Mouse (Mus musculus) heart, postnatal 4 days (tissue): ENCODE measurements around the gene Luzp1. TPM values are rescaled to one million over a fixed set of nuclear protein-coding genes. Genes with fewer than 3 reads are reported as not detected.

Experiments
- DNase-seq: peaks from one replicate; pipeline ENCODE4 v3.0.0; 2021
- total RNA-seq, 2 experiments: library from RNA; stranded (reverse); gene quantifications; 2 replicates each; pipeline ENCODE4 v1.2.3; 2021

The Luzp1 gene
- total RNA-seq, 2 experiments from 2014 or later: 58.4 to 62.3 TPM

DNA sequence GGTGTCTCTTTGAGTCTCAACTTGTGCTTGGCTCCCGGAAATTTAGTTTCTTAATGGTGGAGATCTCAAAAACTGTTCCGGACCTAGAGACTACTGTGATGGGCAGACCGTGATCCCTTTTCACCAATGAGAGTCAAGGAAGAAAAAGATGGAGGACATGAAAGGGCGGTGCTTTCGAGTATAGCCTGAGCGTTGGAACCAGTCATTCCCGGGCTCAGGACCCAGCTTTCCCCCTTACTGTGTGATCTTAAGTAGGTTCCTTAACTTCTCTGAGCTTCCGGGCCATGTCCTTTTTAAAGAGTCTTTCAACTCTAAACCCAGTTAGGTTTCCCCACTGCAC, 6.8 kb upstream of the Luzp1 start:
- DNase-seq: peak; percentile 39

DNA sequence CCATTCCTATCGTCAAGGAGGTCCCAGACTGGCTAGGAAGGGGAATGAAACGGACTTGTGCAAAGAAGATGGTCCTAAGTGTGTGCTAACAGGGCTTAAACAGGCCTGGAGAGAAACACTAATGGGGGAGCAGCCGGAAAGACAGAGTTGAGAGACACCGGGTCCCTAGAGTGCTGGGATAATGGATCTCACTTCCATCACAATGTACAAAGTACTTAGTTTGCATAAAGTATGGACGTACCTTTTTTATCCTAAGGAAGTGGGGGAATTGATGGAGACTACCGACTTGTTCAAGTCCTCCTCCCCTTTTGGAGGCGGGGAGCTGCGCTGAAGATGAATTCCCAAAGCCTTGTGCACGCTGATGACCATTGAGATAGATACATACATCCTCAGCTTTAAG, 6.1 kb upstream of the Luzp1 start:
- DNase-seq: no peak

DNA sequence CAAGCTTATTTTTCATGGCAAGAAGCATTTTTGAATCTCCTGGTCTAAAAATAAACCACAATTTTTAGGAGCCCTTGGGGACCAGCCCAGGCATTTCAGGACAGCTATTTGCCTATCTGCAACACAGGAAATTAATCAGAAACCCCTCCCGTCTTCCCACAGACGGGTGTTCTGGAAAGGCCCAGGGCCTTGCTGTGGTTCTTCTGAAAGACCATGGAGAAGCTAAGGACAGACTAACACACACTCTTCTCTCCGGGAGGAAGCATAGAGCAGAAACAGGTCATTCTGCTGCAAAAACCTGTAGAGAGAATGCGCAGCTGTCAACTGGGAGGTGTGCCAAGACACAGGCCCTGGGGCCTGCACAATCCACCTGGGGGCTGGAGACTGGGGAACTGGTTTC, 3.3 kb upstream of the Luzp1 start:
- DNase-seq: peak; percentile 49

DNA sequence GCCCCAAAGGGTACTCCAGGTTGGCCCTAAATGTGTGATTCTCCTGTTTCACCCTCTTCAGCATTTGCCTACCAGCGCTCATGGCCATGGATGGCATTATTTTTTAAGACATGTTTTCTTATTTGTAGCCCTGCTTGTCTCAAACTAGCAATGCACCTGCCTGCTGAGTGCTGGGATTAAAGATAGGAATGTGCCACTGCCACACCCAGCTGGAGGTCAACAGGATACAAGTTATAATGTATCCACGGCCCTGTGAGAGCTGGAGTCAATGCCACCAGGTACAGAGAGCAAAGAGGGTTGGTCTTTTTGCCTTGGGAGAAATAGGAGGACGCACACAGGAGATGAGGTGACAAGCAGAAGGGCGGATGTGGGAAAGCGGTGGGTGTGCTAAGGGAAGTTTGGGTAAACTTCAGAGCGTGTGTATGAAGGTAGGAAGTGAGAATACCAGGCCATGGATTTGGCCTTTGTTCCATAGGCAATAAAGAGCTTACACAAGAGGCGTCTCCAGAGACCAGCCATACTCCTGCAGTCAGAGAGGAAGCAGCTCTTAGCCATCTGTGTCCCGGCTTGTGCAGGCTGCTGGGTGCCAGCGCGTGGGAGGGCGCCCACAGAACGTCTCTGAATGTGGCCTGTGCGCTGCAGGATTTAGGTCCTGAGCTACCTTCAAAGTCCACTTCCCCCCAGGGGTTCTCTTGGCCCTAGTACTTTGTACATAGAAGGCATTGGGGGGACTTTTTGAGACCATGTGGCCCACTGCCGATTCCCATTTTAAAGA, 821 bp upstream of the Luzp1 start:
- DNase-seq: peak; percentile 41

DNA sequence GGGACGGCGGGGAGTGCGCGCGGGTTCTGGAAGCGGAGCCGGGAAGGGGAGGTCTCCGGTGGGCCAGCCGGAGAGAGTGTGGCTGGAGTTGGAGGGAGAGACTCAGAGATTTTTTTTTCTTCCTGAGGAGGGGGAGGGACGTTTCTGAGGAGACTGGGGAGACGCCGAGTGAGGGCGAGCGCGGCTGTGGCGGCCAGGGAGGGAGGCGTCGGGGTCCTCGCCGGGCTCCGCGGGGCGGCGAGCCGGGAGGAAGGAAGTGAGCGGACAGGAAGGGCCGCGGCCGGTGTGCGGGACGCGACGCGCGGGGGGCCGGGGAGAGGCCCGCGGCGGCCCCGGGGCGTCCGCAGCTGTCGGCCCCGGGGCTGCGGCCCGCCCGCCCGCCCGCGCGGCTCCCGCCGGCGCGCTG, 383 bp downstream of the Luzp1 start:
- no peak for DNase-seq

DNA sequence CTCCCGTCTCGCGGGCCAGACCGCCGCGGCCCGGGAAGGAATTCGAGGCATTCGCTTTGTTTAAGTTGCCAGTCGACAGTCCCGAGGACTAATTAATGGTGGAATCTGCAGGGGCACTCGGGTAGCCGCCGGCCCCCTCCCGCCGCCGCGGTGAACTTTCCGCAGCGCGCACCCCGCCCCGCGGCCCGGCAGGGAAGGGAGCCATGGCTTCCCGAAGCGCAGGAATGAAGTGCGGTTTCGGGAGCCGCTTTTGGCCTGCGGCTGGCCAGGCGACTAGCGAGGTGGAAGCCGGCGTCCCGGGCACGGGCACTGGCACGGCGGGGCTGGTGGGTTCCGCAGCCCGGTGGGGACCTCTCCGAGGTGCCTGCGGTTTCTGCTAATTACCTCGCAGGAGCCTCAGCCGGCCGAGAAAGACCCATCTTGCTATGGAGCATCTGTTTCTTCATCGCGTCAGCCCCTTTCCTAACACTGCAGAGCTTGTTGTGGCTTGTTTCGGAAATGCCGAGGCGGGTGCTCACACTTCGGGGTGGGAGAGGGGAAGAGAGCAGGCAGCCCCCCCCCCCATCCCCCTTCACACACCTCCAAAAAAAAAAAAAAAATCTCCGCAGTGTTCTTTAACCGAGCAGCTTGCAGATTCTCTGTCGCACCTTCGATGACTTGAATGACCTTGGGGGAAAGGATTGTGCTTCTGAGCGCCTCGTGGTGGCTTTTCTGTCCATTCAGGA, 948 bp downstream of the Luzp1 start:
- peak; percentile 68 for DNase-seq

DNA sequence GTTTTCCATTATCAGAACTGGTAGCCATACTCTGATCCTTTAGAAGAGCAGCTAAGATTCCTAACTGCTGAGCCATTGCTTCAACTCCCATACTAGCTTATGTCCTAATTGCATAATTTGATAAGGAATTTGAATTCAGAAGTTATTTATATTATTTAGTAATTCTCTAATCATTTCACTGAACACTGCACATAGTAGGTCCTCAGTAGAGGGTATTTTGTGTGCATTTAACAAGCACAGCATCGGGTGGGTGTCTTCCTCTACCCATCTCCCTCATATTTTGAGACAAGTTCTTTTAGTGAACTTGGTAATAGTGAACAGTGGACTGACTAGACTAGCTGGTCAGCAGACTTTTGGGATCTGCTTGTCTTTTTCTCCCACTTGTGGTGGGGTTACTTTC, 7.1 kb downstream of the Luzp1 start:
- DNase-seq: no peak

DNA sequence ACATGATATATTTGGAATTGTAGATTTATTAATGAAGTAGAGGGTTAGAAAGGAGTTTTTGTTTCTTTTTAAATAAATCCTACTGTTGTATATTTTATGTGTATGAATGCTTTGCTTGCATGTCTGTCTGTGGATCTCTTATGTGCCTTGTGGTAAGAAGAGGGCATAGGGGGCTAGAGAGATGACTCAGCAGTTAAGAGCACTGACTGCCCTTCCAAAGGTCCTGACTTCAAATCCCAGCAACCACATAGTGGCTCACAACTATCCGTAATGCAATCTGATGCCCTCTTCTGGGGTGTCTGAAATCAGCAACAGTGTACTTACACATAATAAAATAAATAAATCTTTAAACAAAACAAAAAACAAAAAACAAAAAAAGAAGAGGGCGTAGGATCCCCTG, 17.0 kb downstream of the Luzp1 start:
- DNase-seq: no peak

DNA sequence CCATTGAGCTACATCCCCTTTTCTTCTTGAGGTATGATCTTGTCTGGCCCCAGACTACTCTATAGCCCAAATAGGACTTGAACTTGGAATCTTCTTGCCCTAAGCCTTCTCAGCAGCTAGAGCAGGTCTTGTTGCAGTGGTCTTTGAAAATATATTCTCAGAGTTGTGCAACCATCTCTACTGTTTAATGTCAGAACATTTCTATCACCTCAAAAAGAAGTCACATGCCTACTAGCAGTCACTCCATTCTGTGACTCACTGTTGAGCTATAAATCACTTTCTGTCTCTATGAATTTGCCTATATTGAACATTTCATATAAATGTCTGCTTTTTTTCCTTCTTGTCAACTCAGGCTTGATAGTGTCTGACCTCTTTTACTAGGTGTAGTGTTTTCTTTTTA, 26.4 kb downstream of the Luzp1 start:
- no peak for DNase-seq

DNA sequence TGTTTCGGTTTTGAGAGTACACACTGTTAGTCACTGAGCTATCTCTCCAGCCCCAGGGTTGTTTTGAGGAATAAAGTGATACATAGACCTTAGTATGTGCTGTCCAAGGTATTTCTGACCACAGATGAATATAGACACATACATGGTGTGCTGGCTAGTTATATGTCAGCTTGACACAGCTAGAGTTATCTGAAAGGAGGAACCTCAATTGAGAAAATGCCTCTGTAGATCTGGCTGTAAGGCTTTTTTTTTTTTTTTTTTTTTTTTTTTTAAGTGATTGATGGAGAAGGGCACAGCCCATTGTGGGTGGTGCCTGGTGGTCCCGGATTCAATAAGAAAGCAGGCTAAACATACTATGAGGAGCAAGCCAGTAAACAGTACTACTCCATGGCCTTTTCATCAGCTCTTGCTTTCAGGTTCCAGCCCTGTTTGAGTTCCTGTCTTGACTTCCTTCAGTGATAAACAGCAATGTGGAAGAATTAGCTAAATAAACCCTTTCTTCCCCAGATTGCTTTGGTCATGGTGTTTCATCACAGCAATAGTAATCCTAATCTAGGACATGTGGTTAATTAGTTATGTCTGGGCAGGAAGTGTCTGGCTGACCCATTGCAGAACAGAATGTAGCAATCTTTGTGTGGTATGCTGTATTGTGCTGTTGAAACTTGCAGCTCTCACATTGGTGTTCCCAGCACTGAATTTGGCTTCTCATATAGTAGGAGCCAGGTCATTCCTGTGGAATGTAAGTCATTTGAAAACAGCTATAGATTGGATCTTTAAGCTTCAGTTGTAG, 36.1 kb downstream of the Luzp1 start:
- no peak for DNase-seq

DNA sequence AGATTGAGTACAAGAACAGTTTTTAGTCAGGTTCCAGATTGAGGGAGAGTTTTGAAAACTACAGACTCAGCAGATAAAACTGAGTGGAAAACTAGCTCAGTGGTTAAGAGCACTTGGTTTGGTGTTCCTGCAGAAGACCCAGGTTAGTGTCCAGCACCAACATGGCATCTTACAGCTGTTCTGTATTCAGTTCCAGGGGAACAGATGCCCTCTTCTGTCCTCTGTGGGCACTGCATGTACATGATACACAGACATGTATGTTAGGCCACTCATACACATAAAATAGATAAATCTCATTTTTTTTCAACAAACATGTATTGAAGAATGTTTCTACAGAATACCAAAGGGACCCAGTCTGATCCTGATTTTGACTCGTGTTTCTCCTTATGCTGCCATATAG, 40.3 kb downstream of the Luzp1 start:
- peak; percentile 29 for DNase-seq

DNA sequence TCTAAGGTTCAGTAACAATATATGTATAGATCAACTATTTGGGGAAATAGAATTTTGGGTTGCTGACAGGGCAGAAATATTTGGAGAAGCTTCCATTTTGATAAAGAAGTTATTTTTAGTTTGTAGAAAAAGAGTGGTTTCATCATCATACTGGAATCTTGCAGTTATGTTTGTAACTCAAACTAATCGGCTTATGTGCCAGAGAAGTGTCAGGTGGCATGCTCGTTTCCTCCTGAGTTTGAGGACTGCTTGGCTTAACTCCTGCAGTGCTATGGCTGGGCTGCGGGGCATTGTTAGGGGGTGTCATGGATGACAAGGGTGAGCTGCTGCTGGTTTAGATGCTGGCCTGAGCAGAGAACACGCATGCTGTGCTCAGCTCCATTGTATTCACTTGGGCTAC, 42.1 kb downstream of the Luzp1 start:
- peak; percentile 27 for DNase-seq

DNA sequence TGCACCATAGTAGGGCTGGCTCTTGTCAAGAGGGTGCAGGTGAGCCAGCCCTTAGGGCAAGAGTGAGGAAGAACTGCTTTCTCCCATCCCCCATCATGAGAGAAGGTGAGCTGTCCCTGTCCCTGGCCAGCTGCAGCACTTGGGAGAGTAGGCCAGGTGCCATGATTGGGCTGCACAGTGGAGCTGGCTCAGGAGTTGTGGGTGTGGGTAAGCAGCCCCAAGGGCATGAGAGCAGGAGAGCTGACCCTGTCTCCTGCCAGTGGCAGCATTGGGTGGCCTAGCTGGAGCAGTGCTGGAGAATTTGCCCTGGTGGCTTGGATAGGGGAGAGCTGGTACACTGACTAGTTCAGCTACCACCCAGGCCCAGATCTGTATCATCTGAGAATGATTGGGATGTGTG, 43.3 kb downstream of the Luzp1 start:
- DNase-seq: peak; percentile 35

DNA sequence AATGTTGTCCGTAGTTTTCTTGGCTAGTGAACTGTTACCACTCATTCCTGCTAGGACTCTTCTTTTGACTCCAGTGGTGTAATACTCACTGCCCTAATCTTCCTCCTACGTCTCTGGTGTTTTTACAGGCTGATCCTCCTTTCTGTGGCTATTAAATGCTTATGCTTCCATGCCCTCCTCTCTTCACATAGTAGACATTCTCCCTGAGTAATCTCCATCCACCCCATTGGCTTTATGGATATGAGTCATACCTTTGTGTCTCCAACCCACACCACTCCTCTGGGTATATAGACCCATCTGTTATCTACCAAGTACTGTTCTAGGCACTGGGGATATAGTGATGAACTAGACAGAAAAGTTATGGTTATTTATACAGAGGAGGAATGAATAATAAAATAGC, 48.6 kb downstream of the Luzp1 start:
- DNase-seq: no peak

DNA sequence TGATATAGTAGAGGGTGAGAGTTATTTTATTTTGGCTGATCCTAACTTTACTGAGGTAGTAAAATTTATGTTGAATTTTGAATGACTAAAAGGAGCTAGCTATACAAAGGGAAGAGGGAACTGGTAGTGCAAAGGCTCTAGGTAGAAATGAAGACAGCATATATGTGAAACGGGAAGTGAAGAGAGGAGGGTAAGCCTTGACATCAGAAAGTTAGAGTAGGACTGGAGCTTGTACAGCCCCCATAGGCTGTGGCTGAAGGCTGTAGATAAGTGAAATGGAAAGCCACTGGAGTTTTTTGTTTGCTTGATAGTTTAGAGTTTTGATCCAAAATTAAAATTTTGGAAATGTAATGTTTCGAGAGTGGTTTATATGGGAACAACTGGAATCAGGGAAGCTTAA, 49.0 kb downstream of the Luzp1 start:
- no peak for DNase-seq

DNA sequence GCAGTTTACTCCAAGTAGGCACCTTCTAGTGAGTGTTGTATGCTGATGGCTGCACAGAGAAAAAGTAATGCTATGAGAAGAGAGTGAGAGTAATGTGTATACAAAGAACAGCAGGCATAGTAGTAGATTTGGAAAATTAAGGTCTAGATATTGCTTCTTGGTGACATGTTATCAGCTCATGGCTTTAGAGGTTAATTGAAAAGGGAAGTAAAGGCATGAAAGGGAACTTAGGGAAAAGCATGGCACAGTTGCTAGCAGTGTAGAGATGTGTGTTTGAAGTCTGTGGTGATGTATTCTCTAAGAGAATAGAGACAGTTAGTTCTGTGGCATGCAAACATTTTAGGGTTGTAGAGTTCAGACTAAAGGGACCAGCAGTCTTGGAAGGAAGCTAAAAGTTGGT, 50.3 kb downstream of the Luzp1 start:
- DNase-seq: no peak

DNA sequence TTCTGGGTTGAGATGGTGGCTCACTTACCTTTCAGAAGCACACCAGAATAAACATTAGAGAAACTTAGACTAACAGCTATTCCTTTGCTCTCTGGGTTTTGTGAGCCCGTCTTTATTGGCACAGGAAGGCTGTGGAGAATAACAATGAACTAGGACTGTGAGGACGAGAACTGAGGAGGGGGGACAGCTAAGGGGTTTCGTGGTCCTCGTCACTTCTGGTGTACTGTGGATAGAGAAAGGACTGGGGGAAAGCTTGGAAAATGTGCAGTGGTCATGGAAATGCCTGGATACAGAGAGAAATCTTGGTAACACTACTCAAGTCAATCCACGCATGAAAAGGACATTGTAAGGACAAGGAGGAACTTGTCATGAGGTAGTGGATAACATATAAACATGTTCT, 52.3 kb downstream of the Luzp1 start:
- no peak for DNase-seq

DNA sequence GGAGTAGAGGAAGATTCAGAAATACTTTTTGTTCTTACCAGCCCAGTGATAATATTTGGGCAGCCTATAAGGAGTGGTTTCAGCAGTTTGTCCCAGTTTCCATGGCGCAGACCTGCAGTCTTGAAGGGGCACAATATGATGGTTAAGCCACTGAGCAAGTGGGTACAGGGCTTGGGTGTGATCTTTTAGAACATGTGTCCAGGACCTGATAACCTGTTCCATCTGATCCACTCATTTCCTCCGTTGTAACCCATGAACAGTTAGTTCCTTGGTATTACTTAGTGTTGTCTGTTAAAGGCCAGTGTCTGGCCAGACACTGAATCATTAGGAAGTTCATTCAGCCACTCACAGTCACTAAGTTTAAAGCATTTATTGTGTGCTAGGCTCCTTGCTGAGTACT, 54.7 kb downstream of the Luzp1 start:
- DNase-seq: no peak

DNA sequence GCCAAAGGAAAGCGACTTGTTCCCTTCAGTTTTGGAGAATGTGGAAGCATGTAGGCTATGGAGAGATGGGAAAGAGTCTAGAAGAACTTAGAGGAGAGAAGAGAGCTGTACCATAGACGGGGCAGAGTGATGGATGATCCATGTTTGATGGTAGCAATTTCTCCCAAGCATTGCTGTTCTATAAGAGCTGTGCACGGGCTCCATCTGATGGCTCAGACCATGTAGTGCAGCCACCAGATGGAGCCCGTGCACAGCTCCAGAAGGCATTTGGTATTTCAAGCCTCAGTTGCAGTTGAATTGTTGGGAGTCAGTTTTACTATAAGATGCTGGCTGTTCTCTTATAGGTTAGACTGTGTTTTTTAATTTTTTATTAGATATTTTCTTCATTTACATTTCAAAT, 56.9 kb downstream of the Luzp1 start:
- DNase-seq: peak; percentile 67

DNA sequence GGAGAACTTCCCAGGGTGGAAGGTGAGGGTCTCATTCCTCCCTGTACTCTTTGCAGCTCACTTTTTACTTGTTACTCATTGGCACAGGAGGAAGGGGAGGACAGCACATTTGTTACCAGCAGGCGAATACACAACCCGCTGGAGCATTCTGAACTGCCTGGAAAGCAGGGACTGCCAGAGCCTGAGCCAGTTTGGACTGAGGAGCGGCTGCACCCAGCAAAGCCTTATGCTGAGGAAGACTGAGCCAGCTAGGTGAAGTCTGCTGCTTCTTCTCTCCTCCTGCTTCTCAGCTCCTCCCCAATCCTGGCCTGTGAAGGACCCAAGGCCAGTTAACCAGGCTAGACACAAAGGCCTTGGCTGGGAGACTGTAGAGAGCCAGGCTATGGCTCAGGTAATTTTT, 75.6 kb downstream of the Luzp1 start:
- no peak for DNase-seq

DNA sequence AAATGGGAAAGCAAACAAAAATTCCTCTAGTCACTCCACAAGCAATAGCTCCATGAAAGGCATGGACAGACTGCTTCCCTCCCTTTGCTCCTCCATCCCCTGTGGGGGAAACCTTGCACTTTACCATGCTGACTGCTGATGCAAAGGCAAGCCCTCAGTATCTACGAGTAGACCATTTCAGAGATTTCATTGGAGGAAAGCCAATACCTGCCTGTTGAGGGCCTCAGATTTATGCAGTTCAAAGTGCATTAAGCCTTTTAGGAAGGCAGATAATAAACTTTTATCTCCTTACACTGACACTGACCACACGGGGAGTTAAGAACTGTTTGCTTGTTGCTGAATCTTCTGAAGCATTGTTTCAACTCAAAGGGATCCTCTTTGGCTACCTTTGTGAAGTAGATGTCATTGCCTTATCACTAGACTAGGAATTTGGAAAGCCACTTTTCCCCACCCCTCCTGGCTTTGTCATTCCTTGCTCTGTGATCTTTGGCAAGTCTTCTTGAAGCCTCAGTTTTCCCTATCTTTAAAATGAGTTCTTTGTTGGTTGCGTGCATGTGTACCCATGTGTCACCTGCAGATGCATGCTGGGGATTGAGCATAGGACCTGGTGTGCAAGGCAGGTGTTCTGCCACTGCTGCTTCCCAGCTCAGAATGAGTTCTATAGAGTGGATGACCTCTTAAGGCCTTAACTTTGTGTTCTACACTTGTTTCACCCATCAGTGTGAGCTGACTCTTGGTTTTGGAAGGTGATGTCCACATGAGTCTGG, 76.9 kb downstream of the Luzp1 start:
- no peak for DNase-seq

DNA sequence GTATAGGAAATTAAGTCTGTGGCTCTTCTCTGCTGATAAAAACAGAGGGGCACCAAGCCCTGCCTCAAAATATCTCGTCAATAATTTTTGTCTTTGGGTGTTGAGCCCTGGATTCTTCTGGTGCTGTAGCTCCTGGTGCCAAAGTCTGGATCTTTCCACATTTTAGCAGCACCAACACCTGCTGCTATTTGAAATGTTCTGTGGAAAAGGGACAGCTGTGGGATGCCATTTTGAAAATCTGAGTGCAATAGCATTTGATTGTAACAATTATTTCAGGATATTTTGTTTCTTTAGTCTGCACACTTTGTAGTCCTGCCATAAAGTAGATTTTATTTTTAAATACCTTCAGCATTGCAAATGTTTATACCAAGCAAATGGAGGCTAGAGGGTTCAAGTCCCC, 78.2 kb downstream of the Luzp1 start:
- no peak for DNase-seq

DNA sequence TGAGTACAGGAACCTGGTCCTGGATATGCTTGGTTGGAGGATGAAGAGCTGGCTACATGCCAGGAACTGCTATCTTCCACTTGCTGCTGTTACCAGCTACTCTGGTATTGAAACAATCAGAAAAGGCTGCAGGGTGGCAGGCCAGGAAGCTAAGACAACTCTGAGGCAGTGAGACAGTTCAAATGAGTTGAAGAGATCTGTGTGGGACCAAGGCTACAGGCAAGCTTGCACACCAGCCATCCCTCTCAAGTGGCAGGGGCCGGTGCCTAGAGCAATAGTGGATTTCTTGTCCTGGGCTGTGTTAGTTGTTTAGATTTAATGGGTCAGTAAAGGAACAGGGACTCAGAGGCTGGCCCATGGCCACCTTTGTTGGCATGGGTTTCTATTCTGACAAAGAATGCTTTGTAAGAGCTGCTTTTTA, 78.8 kb downstream of the Luzp1 start:
- DNase-seq: peak; percentile 44
